Mouse (Mus musculus) Patski (cell line): Measurements from ENCODE around the gene Gpc6. TPM values are rescaled to one million over a fixed set of nuclear protein-coding genes. Genes with fewer than 3 reads are reported as not detected.

Experiments
- ATAC-seq: fragments of 100-300 bp; one replicate; pipeline ENCODE4 v1.8.0; 2021
- CTCF ChIA-PET: fragments of 350-600 bp; sonication (Branson Sonifier 250); formaldehyde crosslinking; loops from one replicate; lab custom pipeline; 2022; ENCODE audit warnings: inconsistent platforms; lab: Charles Lee
- POLR2A ChIA-PET: fragments of 350-600 bp; sonication (Branson Sonifier 250); formaldehyde crosslinking; loops from one replicate; lab custom pipeline; 2022; ENCODE audit warnings: antibody characterized with exemption, inconsistent platforms; lab: Charles Lee
- DNase-seq: peaks from one replicate; pipeline ENCODE4 v3.0.0-alpha.2; 2011; ENCODE audit warnings: low read depth, low spot score
- H3K27me3 ChIP-seq: fragments of 371-371 bp; one replicate; pipeline ENCODE4 v1.5.1; 2021
- CTCF ChIP-seq: fragments of 100-300 bp; IDR thresholded peaks from one replicate; pipeline ENCODE4 v1.5.1; 2021
- in situ Hi-C: fragments of 300-500 bp; cut with MboI; formaldehyde crosslinking; loops from 3 replicates; pipeline ENCODE4 v1.11.1; 2018; ENCODE audit warnings: low pct_unique_long_range_greater_than_20kb, mixed read lengths
- polyA plus RNA-seq: library from polyadenylated mRNA; unstranded; gene quantifications from one replicate; pipeline ENCODE4 v1.2.3, GENCODE M21; 2021

The Gpc6 gene
- polyA plus RNA-seq, 1 experiment from 2014 or later, result 56.6 TPM

- CTCF ChIA-PET, result interaction anchor here (1.0 to 1.3 kb wide), 4 partner anchors 10 to 25 kb away, joined by 3 to 4 read pairs (median 3); no protein-coding TSS in a partner anchor
- in situ Hi-C loops, result no loop called here
- no peak for ATAC-seq
Observed at GRCm38 (mm10) chr14:117962453-117962852, 1037.3 kb downstream of the Gpc6 start.

GRCm38 (mm10) chr14:117972576-117972975 lies 1047.5 kb downstream of the Gpc6 start:
- CTCF ChIA-PET, result no interaction called here
- in situ Hi-C loops, result no loop called here

More at GRCm38 (mm10) chr14:117962453-117962852, 1037.3 kb downstream of the Gpc6 start:
- peak; percentile 59 for TF ChIP-seq CTCF
- H3K27me3 ChIP-seq, result no peaks in the 10 kb centered on the region
- no peak for DNase-seq
- POLR2A ChIA-PET, result interaction anchor here (0.6 kb wide), 1 partner anchor 1489 kb away, joined by 4 read pairs; no protein-coding TSS in a partner anchor

DNA sequence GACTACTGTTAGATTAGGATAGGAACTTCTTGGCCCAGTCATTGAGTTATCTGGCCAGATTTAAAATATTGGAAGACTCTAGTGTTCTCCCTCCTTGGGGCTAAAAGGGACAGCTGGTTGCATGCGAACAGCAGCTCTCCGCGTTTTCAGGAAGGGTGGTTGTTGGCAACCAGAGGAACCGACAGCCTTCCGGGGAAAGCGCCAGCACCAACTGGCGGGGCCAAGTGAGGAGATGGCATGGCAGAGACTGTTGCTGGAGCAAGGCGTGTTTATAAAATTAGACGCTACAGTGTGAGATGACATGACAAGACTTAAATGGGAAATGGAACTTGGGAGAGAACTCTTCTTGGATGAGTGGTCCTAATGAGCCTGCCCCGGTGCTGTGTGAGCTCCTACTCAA lies 1056.4 kb downstream of the Gpc6 start:
- ATAC-seq (no peak), DNase-seq (no peak)
- no peaks in the 10 kb centered on the region for H3K27me3 ChIP-seq
- POLR2A ChIA-PET, result no interaction called here
- in situ Hi-C loops, result no loop called here
- no peak for TF ChIP-seq CTCF
- CTCF ChIA-PET, result no interaction called here

More at GRCm38 (mm10) chr14:117972576-117972975, 1047.5 kb downstream of the Gpc6 start:
- H3K27me3 ChIP-seq, result no peaks in the 10 kb centered on the region
- no peak for ATAC-seq
- no peak for DNase-seq
- POLR2A ChIA-PET, result no interaction called here
- no peak for TF ChIP-seq CTCF

GRCm38 (mm10) chr14:117988444-117988843 lies 1063.3 kb downstream of the Gpc6 start:
- in situ Hi-C loops, result no loop called here
- peak; percentile 34 for ATAC-seq
- ChIA-PET CTCF (no interaction called here), POLR2A (no interaction called here)
- H3K27me3 ChIP-seq, result no peaks in the 10 kb centered on the region
- no peak for TF ChIP-seq CTCF
- DNase-seq, result no peak

- ChIA-PET CTCF (no interaction called here), POLR2A (no interaction called here)
- no peak for ATAC-seq
- no peak for DNase-seq
- in situ Hi-C loops, result no loop called here
- TF ChIP-seq CTCF, result no peak
- H3K27me3 ChIP-seq, result no peaks in the 10 kb centered on the region
Observed at GRCm38 (mm10) chr14:117990203-117990602, 1065.1 kb downstream of the Gpc6 start.

DNA sequence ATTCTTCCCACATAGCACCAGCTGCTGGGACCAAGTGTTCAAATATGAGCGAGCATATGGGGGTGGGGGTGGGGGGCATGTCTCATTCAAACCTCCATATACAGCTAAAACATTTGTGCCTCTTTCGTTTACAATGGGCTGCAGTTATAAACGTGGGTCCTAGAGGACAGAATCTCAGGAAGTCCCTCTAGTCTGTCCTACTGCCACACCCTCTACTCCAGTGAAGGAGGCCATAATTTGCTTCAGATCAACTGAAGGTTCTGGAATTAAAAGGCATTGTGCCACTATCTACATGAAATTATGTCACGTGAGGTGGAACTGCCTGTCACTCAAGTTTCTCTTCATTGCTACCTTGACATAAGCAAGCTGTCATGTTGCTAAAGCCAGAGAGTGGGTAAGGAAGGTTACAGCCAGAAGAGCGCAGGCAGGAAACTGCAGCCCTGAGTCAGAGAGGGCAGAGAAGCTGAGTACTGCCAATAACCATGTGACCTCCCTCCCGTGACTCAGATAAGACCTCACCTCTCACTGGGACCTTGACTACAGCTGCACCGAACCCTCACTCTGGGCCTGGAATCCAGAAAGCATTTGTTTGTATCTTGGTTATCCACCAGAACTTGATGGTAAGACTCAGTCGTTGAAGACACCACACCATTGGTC lies 1067.6 kb downstream of the Gpc6 start:
- TF ChIP-seq CTCF, result no peak
- in situ Hi-C loops, result no loop called here
- ChIA-PET POLR2A (no interaction called here), CTCF (no interaction called here)
- ATAC-seq (no peak), DNase-seq (no peak)
- H3K27me3 ChIP-seq, result no peaks in the 10 kb centered on the region

- ChIA-PET POLR2A (interaction anchor here (0.6 kb wide), 1 partner anchor 42 kb away, joined by 3 read pairs; no protein-coding TSS in a partner anchor), CTCF (no interaction called here)
- no peak for TF ChIP-seq CTCF
- no peaks in the 10 kb centered on the region for H3K27me3 ChIP-seq
- in situ Hi-C loops, result no loop called here
- ATAC-seq, result peak; percentile 96
- peak; percentile 57 for DNase-seq
Observed at GRCm38 (mm10) chr14:117993845-117994244, 1068.7 kb downstream of the Gpc6 start.

GRCm38 (mm10) chr14:118004434-118004833 lies 1079.3 kb downstream of the Gpc6 start:
- peaks cover 4% of the 10 kb centered on the region for H3K27me3 ChIP-seq
- no peak for TF ChIP-seq CTCF

GRCm38 (mm10) chr14:118005697-118006096 lies 1080.6 kb downstream of the Gpc6 start:
- DNase-seq (no peak), ATAC-seq (peak; percentile 59)
- peak; percentile 62 for TF ChIP-seq CTCF
- ChIA-PET CTCF (interaction anchor here (0.6 kb wide), 1 partner anchor 1541 kb away, joined by 4 read pairs; no protein-coding TSS in a partner anchor), POLR2A (no interaction called here)
- in situ Hi-C loops, result loop anchor here (10.0 to 25.0 kb wide), 2 partner anchors 129 to 582 kb away; partner anchors contain the start of genes Gpr180 and Tgds
- peaks cover 4% of the 10 kb centered on the region for H3K27me3 ChIP-seq

More at GRCm38 (mm10) chr14:118004434-118004833, 1079.3 kb downstream of the Gpc6 start:
- ChIA-PET POLR2A (no interaction called here), CTCF (no interaction called here)
- ATAC-seq (no peak), DNase-seq (no peak)
- in situ Hi-C loops, result loop anchor here (10.0 to 25.0 kb wide), 2 partner anchors 130 to 583 kb away; partner anchors contain the start of genes Gpr180 and Tgds

DNA sequence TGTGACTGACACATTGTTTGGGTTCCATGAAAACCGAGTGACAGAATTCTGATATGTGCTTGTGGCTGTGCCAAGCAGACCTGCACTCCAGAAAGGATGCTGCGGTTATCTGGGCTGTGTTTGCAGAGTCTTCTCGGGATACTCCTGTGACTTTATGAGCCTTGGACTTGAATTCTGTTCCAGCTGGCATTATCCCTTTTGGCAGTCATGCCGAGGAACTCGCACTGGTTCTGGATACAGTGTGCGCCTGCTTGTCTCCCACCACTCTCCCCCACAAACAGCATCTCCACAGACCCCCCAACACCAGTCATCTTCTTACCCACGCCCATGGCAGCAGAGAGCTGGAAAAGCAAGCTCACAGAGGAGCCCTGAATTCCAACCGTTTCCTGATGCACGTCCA lies 1084.4 kb downstream of the Gpc6 start:
- in situ Hi-C loops, result loop anchor here (10.0 to 25.0 kb wide), 2 partner anchors 125 to 578 kb away; partner anchors contain the start of genes Gpr180 and Tgds
- ChIA-PET POLR2A (no interaction called here), CTCF (no interaction called here)
- DNase-seq (no peak), ATAC-seq (no peak)
- TF ChIP-seq CTCF, result no peak
- no peaks in the 10 kb centered on the region for H3K27me3 ChIP-seq

GRCm38 (mm10) chr14:118013237-118013636 lies 1088.1 kb downstream of the Gpc6 start:
- CTCF ChIA-PET, result no interaction called here
- H3K27me3 ChIP-seq, result peaks cover 21% of the 10 kb centered on the region
- DNase-seq (no peak), ATAC-seq (no peak)
- no peak for TF ChIP-seq CTCF
- POLR2A ChIA-PET, result no interaction called here
- in situ Hi-C loops, result loop anchor here (25.0 kb wide), 1 partner anchor 574 kb away; no protein-coding TSS in a partner anchor
